Mouse (Mus musculus): ENCODE measurements around the gene 2010111I01Rik.

Gene 2010111I01Rik

GRCm38 (mm10) chr13:63242401-63243192, 277.9 kb downstream of the 2010111I01Rik start:
- DNase-seq (ENCODE audit: low read depth) = no peak

GRCm38 (mm10) chr13:63243586-63243985, 278.9 kb downstream of the 2010111I01Rik start:
- DNase-seq (ENCODE audit: low read depth) = no peak

GRCm38 (mm10) chr13:63244425-63244824, 279.7 kb downstream of the 2010111I01Rik start:
- no peak for DNase-seq (ENCODE audit: low read depth)

DNA sequence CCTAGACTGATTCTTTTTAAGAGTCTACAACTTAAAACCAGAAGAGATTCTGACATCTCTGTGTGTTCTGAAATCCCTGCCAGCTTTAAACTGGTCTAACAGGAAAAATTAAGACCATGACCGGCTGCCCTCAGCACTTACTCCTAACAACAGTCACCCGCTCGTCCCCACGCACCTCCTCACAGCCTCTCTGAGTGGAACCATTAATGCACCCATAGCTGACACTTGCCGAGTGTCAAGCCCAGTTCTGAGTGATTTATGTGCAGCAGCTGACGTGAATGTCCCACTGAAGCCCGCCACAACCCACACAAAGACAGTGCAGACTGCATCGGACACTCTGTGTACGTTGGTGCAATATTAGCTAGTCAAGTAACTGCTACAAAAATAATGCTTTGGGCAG, 280.5 kb downstream of the 2010111I01Rik start:
- DNase-seq (ENCODE audit: low read depth) = no peak

DNA sequence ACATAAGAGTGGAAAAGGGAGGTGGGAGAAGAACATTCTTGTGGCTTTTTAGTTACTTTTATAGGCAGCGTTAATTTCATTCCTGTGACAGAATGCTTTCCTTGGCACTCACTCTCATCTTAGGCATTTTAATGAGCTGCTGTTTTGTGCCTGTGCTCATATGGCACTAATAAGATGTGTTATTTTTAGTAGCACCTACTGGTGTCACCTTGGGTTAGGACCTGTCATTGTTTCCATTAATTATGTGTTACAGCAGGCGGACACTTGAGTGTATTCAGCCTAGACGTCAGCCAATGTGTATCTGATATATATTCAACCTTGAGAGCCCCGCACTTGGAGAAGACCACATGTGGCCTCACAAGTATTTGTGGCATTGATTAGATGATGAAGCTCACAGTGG, 281.1 kb downstream of the 2010111I01Rik start:
- DNase-seq (ENCODE audit: low read depth) = no peak

DNA sequence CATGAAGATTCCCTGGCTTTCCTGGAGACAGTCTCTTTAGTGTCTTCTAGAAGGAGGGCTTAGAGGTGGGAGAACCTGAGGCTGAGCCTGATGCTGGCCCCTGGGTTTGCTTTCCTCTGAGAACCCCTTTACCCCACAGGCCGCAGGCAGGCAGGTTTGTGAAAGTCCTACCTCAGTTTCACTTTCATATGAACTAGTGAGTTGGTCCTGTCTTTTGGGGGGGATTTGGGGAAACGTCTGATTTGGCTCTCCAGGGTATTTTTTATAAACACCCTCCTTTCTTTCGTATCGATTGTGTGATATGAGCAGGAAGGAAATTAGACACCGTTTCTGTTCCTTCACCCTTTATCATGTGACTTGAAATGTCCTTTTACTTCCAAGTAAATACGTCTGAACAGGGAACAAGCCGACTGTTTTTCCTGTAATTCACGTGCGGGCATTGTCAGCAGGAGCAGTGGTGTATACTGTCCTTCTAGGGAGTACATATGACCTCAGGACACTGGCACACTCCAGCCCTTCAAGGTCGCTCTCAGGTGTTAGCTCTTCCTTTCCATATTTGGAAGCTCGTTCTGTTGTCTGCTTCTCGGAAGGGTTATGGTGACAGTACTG, 281.7 kb downstream of the 2010111I01Rik start:
- no peak for DNase-seq (ENCODE audit: low read depth)

DNA sequence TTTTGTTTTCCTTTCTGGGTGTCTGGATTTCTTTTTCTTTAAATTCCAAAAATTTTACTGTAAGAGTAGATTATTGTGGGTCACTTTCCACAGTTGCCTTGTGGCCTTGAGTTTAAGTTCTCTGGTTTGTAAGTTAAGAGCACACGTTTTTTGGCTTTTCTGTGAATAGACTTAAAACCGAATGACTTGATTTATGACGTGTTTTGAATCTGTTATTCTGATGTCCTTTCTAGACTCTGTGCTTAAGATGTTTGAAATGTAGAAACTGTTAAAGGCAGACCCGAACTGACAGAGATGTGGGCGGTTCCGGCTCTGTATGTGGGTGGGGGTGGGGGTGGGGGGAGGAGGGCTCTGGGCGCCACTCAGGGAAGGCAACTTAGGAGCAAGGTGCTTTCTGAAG, 282.3 kb downstream of the 2010111I01Rik start:
- no peak for DNase-seq (ENCODE audit: low read depth)

DNA sequence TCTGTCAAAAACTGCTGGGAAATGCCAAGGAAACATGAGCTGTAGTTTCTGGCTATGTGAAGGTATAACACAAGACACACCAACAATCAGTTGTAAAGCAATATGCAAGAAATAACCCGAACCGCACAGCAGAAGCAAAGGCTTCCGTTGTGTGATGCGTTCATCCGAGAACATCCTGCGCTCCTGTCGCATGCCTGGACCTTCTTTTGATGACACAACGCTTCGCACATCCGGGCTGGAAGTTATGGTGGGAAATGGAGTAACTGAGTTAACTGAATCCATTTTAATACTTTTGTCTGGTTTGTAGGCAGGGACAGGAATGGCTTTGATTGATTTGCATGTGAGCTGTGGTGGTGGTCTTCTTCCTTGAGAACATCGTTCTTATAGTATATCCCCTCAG, 282.9 kb downstream of the 2010111I01Rik start:
- no peak for DNase-seq (ENCODE audit: low read depth)

GRCm38 (mm10) chr13:63248318-63248717, 283.6 kb downstream of the 2010111I01Rik start:
- no peak for DNase-seq (ENCODE audit: low read depth)

DNA sequence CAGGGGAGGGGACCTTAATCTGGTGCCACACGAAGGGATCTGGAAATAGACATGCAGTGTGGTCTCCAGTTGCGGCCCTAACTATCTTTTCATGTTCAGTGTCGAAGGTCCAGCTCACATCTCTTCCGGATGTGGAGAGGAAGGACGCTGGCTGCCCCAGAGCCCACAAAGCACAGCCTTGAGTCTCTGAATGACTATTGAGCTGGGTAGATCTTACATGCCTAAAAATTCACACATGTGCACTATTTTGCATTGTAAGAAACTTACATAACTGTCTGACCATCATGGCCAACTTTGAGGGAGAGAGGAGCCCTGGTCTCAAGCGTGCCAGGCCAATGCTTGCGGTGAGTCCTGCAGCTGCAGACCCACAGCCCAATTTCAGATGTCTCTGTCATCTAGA, 284.5 kb downstream of the 2010111I01Rik start:
- DNase-seq (ENCODE audit: low read depth) = no peak

- DNase-seq (ENCODE audit: low read depth) = no peak
Measured at GRCm38 (mm10) chr13:63249741-63250431, 285.2 kb downstream of the 2010111I01Rik start.

- DNase-seq (ENCODE audit: low read depth) = no peak
Measured at GRCm38 (mm10) chr13:63250441-63250980, 285.8 kb downstream of the 2010111I01Rik start.

- no peak for DNase-seq (ENCODE audit: low read depth)
Measured at GRCm38 (mm10) chr13:63251118-63251889, 286.6 kb downstream of the 2010111I01Rik start.

- no peak for DNase-seq (ENCODE audit: low read depth)
Measured at GRCm38 (mm10) chr13:63252295-63253010, 287.8 kb downstream of the 2010111I01Rik start.

- no peak for DNase-seq (ENCODE audit: low read depth)
Measured at GRCm38 (mm10) chr13:63253147-63253546, 288.5 kb downstream of the 2010111I01Rik start.

GRCm38 (mm10) chr13:63253886-63254636, 289.4 kb downstream of the 2010111I01Rik start:
- DNase-seq (ENCODE audit: low read depth) = no peak

GRCm38 (mm10) chr13:63255519-63256011, 290.9 kb downstream of the 2010111I01Rik start:
- no peak for DNase-seq (ENCODE audit: low read depth)

GRCm38 (mm10) chr13:63256146-63256545, 291.5 kb downstream of the 2010111I01Rik start:
- DNase-seq (ENCODE audit: low read depth) = no peak

GRCm38 (mm10) chr13:63256807-63257206, 292.1 kb downstream of the 2010111I01Rik start:
- no peak for DNase-seq (ENCODE audit: low read depth)

GRCm38 (mm10) chr13:63258167-63258582, 293.5 kb downstream of the 2010111I01Rik start:
- DNase-seq (ENCODE audit: low read depth) = no peak

All from c-Kit-positive CD71-positive TER-119-negative erythroid progenitor cells, embryonic 14.5 days (primary cell).